Mouse (Mus musculus) R1 (cell line): ENCODE data around the gene 5830473C10Rik.
"Not testable (repeated sequence)": the region's sequence is repeated elsewhere in the genome, so short reads cannot be mapped to it uniquely, and the experiment has no call there.

Source experiments
- DNase-seq: peaks from one replicate; pipeline ENCODE4 v3.0.0-alpha.2; 2018; ENCODE audit warnings: low read depth, low spot score

The 5830473C10Rik gene

GRCm38 (mm10) chr5:90594945-90595344 is 34.0 kb downstream of the 5830473C10Rik start:
- DNase-seq: no peak

DNA sequence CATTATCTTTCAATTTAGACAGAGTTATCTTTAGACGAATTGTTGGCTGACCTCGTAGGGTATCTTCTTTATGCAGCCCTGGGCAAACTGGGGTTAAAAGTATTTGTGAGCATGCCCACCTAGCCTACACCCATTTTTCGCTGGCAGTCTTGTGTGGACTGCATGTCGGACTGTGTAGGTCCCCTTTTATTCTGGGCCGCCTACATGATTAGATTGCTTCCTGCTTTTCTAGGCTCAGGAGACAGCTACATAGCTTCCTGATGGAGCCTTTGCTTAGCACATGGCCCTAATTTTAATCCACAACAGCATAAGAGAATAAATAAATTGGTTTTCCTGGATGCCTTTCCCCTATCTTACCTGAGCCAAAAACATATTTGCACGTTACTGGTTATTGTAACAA is 35.2 kb downstream of the 5830473C10Rik start:
- no peak for DNase-seq

GRCm38 (mm10) chr5:90601469-90601868 is 40.6 kb downstream of the 5830473C10Rik start:
- peak; percentile 67 for DNase-seq

- no peak for DNase-seq
These were observed 42.6 kb downstream of the 5830473C10Rik start for GRCm38 (mm10) chr5:90603407-90603923.

GRCm38 (mm10) chr5:90608906-90609305 is 48.0 kb downstream of the 5830473C10Rik start:
- DNase-seq: no peak

GRCm38 (mm10) chr5:90611388-90611787 is 50.5 kb downstream of the 5830473C10Rik start:
- no peak for DNase-seq

DNA sequence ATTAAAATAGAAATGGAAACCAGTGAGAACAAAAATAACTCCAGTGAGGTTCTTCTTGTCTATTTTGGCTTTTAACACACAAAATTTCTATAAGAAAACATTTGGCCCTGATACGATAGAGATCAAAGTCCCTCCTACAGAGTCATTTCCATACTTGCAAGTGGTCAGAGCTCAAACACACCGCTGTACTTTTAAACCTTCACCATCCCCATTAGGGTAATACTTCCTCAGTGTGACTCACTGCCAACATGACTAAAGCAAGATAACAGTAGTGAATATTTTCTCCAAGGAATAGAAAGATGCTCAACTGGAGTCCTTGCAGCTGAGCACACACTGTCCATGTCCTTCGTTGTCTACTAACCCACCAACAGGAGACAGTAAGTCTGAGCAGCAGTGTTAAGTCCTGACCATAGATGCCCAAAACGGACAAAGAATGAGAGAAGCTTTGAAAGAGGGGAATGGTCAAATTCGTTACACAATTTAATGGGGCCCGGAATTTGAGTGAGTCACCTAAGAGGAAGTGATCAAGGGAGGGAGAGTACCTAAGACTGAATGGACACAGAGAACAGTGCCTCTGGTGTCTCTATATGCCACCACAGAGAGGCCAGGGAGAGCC is 51.2 kb downstream of the 5830473C10Rik start:
- no peak for DNase-seq

- not testable (repeated sequence) for DNase-seq
These were observed 51.8 kb downstream of the 5830473C10Rik start for GRCm38 (mm10) chr5:90612751-90613150.

GRCm38 (mm10) chr5:90617859-90618258 is 57.0 kb downstream of the 5830473C10Rik start:
- no peak for DNase-seq

DNA sequence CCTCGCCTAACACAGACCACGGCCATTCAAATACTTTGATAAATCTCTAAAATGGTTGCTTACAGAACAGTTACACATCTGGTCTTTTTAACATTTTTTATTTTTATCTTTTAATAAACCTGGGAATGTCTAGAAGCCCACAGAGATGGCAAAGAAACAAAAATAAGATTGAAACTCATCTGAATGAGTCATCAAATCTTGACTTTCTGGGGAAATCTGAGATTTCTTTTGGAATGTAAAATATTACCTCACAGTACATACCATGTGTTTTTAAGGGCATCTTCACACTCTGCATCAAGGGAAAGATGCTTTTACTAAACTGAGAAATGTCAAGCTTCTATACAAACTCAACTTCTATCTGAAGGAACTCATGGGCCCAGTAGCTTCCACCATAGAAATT is 60.4 kb downstream of the 5830473C10Rik start:
- no peak for DNase-seq

GRCm38 (mm10) chr5:90621726-90622125 is 60.8 kb downstream of the 5830473C10Rik start:
- no peak for DNase-seq

GRCm38 (mm10) chr5:90623209-90623608 is 62.3 kb downstream of the 5830473C10Rik start:
- no peak for DNase-seq

DNA sequence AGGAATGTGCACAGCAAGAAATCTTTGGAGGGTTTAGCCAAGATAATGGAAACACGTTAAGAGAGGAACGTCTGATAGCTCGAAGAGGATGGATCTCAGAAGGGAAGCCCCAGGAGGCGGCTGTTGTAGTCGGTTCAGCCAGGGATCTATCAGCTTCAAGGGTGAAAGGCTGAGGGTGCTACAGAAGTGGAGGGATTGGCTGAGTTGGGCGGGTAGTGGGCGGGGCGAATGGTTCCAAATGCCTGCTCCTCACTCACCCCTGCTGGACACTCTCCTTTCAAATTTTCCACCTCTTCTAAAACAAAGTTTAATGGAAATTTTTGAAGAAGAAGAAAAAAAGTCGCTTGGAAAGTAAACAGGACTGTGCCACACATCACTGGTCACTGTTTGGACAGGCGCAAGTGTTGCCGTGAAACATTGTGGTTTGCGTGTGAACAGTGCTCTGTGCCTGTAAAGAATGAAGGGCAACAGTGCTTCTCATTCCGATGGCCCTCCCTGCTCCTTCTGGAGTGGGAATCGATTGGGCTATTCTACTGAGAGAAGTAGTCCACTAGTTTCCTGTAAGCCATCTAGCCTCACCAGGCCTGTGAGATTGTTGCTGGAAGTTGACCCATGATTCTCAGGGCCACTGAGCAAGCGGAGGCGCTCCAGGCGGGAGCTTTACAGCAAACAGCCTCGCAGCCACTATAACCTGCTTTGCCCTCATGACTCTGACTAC is 64.0 kb downstream of the 5830473C10Rik start:
- DNase-seq: peak; percentile 24

- DNase-seq: no peak
These were observed 66.5 kb downstream of the 5830473C10Rik start for GRCm38 (mm10) chr5:90627423-90627822.

DNA sequence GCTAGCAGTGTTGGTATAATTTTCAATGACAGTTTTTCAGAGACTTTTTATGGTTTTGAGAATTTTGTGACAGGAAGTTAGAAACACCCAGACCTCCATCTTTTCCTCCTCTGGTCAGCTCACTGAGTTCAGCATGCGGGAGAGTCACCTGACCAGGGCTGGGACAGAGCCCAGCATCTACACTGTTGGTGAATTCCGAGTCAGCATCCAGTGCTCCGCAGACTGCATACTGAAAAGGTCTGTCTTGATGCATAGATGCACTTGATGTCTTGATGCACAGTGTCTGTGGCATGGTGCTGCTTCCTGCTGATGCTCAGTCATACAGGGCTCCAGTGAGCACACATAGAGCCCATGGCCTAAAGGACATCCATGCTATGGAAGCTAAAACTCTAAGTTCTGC is 67.1 kb downstream of the 5830473C10Rik start:
- DNase-seq: no peak

- DNase-seq: no peak
These were observed 67.6 kb downstream of the 5830473C10Rik start for GRCm38 (mm10) chr5:90628530-90628929.

DNA sequence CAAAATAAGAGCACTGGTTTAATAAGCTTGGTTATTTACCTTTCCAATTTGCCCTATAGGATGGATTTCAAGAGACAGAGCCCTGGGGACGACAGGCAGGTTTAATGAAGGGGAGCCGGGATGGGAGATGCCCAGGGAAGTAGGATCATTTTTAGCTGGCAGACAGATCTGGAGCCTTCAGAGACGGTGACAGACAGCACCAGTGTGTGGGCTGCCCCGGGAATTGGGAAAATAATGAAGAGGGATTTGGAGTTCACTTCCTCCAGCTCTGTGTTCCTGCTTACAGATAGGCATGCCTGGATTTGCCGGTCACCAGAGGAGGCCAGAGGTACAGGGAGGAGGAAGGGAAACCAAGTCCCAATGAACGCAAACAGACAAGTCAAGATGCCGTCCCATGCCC is 74.0 kb downstream of the 5830473C10Rik start:
- DNase-seq: no peak

GRCm38 (mm10) chr5:90640286-90641217 is 79.6 kb downstream of the 5830473C10Rik start, which contains the start of gene Rassf6:
TSS of gene Rassf6 (minus strand) at chr5:90640657.
- DNase-seq: peak; percentile 29

- no peak for DNase-seq
These were observed 80.3 kb downstream of the 5830473C10Rik start for GRCm38 (mm10) chr5:90641218-90641610.

DNA sequence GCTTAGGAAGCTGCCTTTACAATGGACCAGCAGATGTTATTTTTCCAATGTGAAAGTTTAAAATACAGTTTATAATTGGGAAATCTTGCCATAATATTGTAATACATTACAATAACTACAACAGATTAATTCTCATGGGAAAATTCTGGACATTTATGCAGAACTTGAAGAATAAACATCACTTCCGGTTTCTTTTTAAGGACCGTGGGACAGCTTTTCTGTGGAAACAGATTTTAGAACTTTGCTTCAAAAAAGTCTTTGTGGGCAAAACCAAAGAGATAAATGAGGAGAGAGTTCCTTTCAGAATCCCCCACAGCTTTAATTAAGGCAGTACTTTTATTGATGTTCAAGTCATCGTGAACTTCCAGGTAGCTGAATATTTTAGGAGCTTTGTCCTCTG is 84.7 kb downstream of the 5830473C10Rik start:
- DNase-seq: no peak

DNA sequence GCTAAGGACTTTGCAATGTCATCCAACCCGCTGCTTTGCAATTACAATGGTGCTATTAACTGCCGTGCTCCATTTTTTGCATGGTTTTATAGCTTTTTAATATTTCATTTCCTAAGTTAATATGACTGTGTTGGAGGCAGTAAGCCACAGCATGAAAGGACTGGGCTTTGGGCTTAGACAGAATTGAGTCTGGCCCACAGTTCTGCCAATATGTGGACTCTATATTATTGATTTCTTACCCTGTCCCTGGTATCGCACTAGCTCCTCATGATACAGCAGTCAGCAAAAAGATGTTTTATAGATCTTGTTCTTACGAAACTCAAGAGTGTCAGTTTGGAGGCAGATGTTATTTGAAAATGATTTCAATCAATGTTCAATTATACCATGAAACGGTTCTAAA is 85.5 kb downstream of the 5830473C10Rik start:
- no peak for DNase-seq
